Mouse (Mus musculus) frontal cortex, postnatal 14 days (tissue): ENCODE results near the gene Pcyt1a.

Experiments
- DNase-seq, 2 experiments: peaks; one replicate each; pipeline ENCODE4 v3.0.0; 2022; ENCODE audit warnings: low spot score in 2 of 2

Gene Pcyt1a

GRCm38 (mm10) chr16:32430474-32431046 lies at the start of gene Pcyt1a:
TSS of gene Pcyt1a (plus strand) at chr16:32430921.
- peak; percentile 81 to 85 for DNase-seq

GRCm38 (mm10) chr16:32382901-32383300 lies 47.8 kb upstream of the Pcyt1a start:
- DNase-seq: no peak

DNA sequence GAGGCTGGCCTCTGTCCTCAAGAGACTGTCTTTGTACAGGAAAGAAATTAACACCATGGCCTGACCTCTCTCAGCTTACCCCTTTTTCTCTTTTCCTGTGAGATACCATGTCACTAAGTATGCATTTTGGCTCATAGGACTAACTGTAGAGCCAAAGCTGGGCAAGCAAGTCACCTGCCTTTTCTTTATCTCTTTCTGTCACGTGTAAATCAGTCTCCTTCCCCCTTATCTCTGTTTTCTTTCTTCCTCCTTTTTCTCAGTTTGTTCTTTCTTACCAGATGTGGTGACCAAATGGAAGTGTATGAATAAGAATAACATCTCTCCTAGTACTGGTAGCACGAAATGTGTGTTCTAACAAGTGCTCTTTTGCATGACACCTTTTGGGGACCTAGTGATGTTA lies 45.8 kb upstream of the Pcyt1a start:
- no peak for DNase-seq

- DNase-seq: no peak
Observed at GRCm38 (mm10) chr16:32386826-32387225, 43.9 kb upstream of the Pcyt1a start.

DNA sequence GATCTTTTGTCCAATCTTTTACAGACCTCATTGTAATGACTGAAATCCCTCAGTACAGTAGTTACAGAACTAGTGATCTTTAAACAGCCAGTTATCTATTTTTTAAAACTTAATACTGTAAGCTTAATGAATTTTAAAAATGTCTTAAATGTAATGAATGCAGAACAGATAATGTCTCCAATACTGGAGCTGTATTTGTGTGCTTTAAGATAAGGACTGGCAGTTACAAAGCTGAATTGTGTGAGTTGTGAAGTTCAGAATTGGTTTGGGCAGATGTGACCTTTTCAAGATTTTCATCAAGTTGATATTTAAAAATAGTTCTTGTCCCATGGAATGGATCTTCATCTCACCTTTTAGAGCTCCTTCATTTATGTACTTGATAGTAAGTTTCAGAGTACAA lies 41.7 kb upstream of the Pcyt1a start:
- no peak for DNase-seq

- no peak for DNase-seq
Observed at GRCm38 (mm10) chr16:32389841-32390240, 40.9 kb upstream of the Pcyt1a start.

DNA sequence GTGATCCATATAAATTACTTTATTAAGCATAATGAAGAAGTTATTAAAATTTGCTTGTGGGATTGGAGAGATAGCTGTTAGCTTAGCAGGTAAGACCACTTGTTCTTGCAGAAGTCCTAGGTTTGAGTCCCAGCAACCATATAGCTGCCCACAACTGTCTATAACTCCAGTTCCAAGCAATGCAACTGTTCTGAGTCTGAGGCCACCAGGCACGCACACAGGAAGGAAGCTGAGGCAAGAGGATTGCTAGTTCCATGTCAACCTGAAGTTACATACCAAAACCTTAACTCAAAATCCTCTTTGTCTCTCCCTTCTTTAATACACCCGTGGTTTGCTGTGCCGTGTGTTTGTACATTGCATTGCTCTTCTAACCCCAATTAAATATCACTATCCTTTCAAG lies 39.8 kb upstream of the Pcyt1a start:
- DNase-seq: no peak

- no peak for DNase-seq
Observed at GRCm38 (mm10) chr16:32395679-32396540, 34.8 kb upstream of the Pcyt1a start.

DNA sequence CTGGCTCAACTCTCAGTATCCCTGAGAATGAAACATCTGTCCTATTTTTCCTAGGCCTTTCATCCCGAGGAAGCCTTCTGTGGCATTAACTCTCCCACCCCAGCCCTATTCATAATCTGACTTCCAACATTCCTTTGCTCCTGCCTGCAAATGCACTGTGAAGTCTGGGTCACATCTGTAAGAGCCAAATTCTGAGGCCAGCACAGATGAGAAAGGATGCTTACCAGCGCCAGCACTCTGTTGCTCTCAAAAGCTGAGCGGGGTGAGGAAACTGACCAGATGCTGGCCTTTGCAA lies 34.2 kb upstream of the Pcyt1a start:
- DNase-seq: no peak

GRCm38 (mm10) chr16:32398206-32398605 lies 32.5 kb upstream of the Pcyt1a start:
- DNase-seq: no peak

- no peak for DNase-seq
Observed at GRCm38 (mm10) chr16:32400267-32400666, 30.5 kb upstream of the Pcyt1a start, which contains the start of gene Tm4sf19. TSS of gene Tm4sf19 (plus strand) at chr16:32400506.

DNA sequence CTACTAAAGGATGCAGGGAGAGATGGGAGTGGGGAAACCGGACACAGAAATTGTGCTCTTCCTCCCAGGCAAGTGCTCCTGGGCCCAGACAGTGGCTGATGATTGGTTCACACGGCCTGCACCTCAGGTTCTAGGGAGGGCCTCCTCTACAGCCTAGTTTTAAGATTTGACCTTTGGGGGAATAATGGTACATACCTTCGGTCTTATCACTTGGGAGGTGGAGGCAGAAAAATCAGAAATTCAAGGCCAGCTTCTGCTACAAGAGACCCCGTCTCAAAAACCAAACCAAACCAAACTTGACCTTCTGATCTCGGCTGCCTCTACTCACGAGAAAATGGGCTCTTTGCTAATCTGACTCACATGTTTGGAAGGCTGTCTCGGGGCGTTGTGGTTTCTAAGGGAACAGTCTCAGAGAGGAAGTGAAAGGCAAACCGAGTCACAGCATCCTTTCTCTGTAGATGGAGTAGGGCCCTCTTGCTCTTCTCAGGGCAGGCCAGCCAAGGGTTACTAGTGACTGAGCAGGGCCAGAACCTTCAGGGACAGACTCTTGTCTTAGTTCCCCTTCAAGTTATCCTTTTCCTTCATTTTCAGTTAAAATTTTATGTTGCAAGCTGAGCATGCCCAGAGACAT lies 29.3 kb upstream of the Pcyt1a start:
- DNase-seq: no peak

DNA sequence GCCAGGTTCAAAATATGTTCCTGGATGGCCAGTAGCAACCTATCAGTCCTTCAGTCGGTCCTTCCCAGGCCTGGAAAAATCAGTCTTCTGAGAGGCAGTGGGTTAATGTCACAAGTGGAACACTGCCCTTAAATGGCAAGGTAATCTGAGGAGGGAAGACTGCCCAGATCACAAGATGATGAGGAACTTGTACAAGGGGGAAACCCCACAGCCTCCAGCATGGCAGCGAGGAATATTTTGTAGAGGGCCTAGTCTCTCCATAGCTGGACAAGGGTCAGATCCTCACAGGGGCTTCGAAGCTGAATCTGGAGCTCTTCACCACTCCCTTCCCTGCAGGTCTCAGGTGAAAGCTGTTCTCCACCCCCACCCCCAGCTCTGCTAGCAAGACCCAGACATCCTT lies 27.9 kb upstream of the Pcyt1a start:
- no peak for DNase-seq

DNA sequence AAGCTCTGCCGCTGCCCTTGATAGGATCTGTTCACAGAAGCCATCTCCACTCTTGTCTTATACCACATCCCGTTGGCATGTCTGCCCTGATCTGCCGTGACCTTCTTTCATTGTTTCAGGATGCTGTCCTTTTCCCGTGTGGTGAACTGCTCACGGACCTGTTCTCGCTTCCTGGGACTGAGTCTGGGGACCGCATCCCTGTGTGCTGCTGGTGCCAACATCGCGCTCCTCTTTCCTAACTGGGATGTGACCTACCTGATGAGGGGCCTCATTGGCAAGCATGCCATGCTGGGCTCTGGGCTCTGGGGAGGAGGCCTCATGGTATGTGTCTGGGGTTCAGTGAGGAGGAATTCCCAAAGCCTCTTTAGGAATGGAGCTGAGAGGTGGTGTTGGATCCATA lies 25.0 kb upstream of the Pcyt1a start:
- no peak for DNase-seq

- DNase-seq: no peak
Observed at GRCm38 (mm10) chr16:32406671-32407070, 24.1 kb upstream of the Pcyt1a start.

- no peak for DNase-seq
Observed at GRCm38 (mm10) chr16:32407730-32408129, 23.0 kb upstream of the Pcyt1a start.

GRCm38 (mm10) chr16:32417457-32417856 lies 13.3 kb upstream of the Pcyt1a start:
- no peak for DNase-seq

GRCm38 (mm10) chr16:32419517-32420483 lies 10.9 kb upstream of the Pcyt1a start, which contains the start of gene Tctex1d2:
TSS of gene Tctex1d2 (plus strand) at chr16:32419702.
- DNase-seq: peak; percentile 92 to 93

DNA sequence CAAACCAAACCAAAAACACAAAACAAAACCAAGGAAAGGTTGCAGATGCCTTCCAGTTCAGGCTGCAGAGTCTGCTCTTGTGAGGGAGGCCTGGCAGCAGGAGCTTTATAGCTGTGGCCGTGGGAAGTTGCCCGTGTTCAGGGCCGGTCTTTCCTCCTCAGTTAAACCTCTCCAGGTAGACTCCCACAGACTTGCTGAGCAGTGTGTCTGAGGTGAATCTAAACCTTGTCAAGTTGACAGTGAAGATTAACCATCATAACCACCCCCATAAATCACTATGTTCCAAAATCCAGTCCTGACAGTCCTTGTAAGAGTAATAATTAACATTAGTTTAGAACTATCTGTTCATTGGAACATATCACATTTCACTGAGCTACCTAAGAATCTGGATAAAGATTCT lies 3.2 kb upstream of the Pcyt1a start:
- no peak for DNase-seq

DNA sequence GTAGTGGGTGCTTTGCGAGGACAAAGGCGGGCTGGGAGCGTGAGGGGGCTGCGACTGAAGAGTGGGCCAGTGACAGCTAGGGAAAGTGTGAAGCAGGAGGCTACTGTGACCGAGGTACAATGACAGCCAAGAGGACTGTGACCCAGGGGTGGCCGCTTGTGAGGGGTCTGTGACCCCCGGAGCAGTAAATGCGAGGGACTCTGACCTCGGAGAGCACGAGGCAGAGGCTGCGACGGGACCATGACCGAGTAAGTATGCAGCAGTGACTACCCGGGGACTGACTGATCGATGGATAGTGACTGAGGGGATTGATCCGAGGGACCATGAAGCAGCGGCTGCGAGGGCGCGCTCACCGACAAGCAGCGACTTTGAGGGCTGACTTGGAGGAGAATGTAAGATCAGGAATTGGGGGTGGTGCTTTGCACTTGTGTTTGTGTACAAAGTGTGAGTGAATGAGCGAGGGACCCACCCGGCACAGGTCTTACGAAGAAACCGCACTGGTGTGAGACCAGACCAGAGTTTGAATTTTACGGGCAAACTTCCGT lies 398 bp downstream of the Pcyt1a start:
- peak in 1 of 2 experiments; percentile 10 for DNase-seq

DNA sequence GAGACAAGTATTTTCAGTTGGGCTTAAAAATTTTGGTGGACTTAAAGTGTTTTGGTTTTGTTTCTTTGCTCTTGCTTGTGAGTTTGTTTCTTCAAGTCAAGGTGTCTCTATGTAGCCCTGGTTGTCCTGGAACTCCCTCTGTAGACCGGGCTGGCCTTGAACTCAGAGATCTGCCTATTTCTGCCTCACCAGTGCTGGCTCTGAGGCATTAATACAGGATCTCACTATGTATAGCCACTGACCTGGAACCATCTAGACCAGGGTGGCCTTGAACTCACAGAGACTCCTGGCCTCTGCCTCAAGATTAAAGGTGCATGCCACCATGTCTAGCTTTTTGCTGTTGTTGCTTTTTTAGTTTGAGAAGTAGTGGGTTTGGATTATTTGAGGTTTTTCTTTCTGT lies 1.2 kb downstream of the Pcyt1a start:
- DNase-seq: no peak
